Mouse (Mus musculus) liver, embryonic 11.5 days (tissue): ENCODE measurements around the gene Tbl3. TPM values are rescaled to one million over a fixed set of nuclear protein-coding genes. Genes with fewer than 3 reads are reported as not detected.

ENCODE experiments used
- ATAC-seq: fragments of 200-750 bp; cut with Nextera tagmentation; replicated peaks from 2 replicates; pipeline ENCODE4 v1.8.0; 2017; ENCODE audit warnings: moderate number of reproducible peaks, mild to moderate bottlenecking, moderate TSS enrichment, moderate library complexity; ENCODE audit not compliant: low FRiP score
- DNase-seq: peaks from one replicate; pipeline ENCODE4 v3.0.0-alpha.2; 2017; ENCODE audit warnings: low spot score
- H3K27ac ChIP-seq: fragments of 300-500 bp; sonication (generic); 2 replicates; pipeline ENCODE4 v1.5.1; 2014; ENCODE audit warnings: mild to moderate bottlenecking, low read depth, low read length, control low read depth
- H3K27me3 ChIP-seq: fragments of 300-500 bp; sonication (generic); replicated peaks from 2 replicates; pipeline ENCODE4 v1.6.1; 2014; ENCODE audit warnings: low read length, mixed read lengths; ENCODE audit not compliant: control insufficient read depth, insufficient read depth
- H3K36me3 ChIP-seq: fragments of 300-500 bp; sonication (generic); 2 replicates; pipeline ENCODE4 v1.6.1; 2014; ENCODE audit warnings: mild to moderate bottlenecking, low read length, moderate library complexity, mixed read lengths; ENCODE audit not compliant: control insufficient read depth, insufficient read depth
- H3K4me1 ChIP-seq: fragments of 300-500 bp; sonication (generic); replicated peaks from 2 replicates; pipeline ENCODE4 v1.6.1; 2014; ENCODE audit warnings: low read length, mixed read lengths; ENCODE audit not compliant: control insufficient read depth, insufficient read depth
- H3K4me2 ChIP-seq: fragments of 300-500 bp; sonication (generic); 2 replicates; pipeline ENCODE4 v1.6.1; 2014; ENCODE audit warnings: mild to moderate bottlenecking, control low read depth, moderate library complexity
- H3K4me3 ChIP-seq: fragments of 300-500 bp; sonication (generic); 2 replicates; pipeline ENCODE4 v1.5.1; 2014; ENCODE audit warnings: low read depth, low read length, control low read depth
- H3K9ac ChIP-seq: fragments of 300-500 bp; sonication (generic); 2 replicates; pipeline ENCODE4 v1.6.1; 2014; ENCODE audit warnings: low read depth, low read length, control low read depth
- H3K9me3 ChIP-seq: fragments of 300-500 bp; sonication (generic); 2 replicates; pipeline ENCODE4 v1.6.1; 2016; ENCODE audit warnings: low read length, inconsistent platforms, mixed read lengths; ENCODE audit not compliant: control insufficient read depth
- WGBS: fragments of 180-500 bp; shearing (Covaris S2); extraction: QIAGEN DNeasy Blood & Tissue Kit; methylation state at CpG from one replicate; pipeline ENCODE4 v1.1.7; 2014; 5-methylcytosine and 5-hydroxymethylcytosine counted together
- polyA plus RNA-seq: library from polyadenylated mRNA; unstranded; fragments of >200 nt; fragmentation: Nextera tagmentation; extraction: Ambion mirVana; gene quantifications from 2 replicates; pipeline ENCODE4 v1.2.1, GENCODE M21; 2014

Gene Tbl3
- polyA plus RNA-seq, 1 experiment from 2014 or later = 102 TPM

- no peaks in the 10 kb centered on the region for H3K9me3 ChIP-seq
- H3K27me3 ChIP-seq = no peaks in the 10 kb centered on the region
- H3K4me2 ChIP-seq = no peak overlapping the region
- no peak overlapping the region for H3K4me3 ChIP-seq
- no peak overlapping the region for H3K9ac ChIP-seq
- no peak overlapping the region for H3K27ac ChIP-seq
- peaks cover 3% of the 10 kb centered on the region; the same call in 1 of the 2 replicates for H3K4me1 ChIP-seq
- WGBS = 77% methylated on average over 14 of the region's 14 CpGs
- no peak for DNase-seq
- no peak for ATAC-seq
- no peaks in the 10 kb centered on the region for H3K36me3 ChIP-seq
These were observed 23.3 kb upstream of the Tbl3 start for GRCm38 (mm10) chr17:24730787-24731186.

GRCm38 (mm10) chr17:24729067-24729466 is 21.6 kb upstream of the Tbl3 start:
- no peak for ATAC-seq
- Histone ChIP-seq H3K4me2 (no peak overlapping the region), H3K36me3 (no peaks in the 10 kb centered on the region), H3K9ac (no peak overlapping the region), H3K4me3 (no peak overlapping the region), H3K27me3 (no peaks in the 10 kb centered on the region), H3K27ac (no peak overlapping the region), H3K4me1 (no peaks in the 10 kb centered on the region), H3K9me3 (no peaks in the 10 kb centered on the region)
- WGBS = 81% methylated on average over 6 of the region's 6 CpGs
- no peak for DNase-seq

- H3K27me3 ChIP-seq = no peaks in the 10 kb centered on the region
- WGBS = 70% methylated on average over 17 of the region's 17 CpGs
- no peak for DNase-seq
- H3K9me3 ChIP-seq = no peaks in the 10 kb centered on the region
- no peak overlapping the region for H3K27ac ChIP-seq
- H3K9ac ChIP-seq = no peak overlapping the region
- no peaks in the 10 kb centered on the region; the same call in 1 of the 2 replicates for H3K4me1 ChIP-seq
- no peak for ATAC-seq
- H3K4me3 ChIP-seq = no peak overlapping the region
- no peak overlapping the region for H3K4me2 ChIP-seq
- no peaks in the 10 kb centered on the region for H3K36me3 ChIP-seq
These were observed 20.7 kb upstream of the Tbl3 start for GRCm38 (mm10) chr17:24728184-24728583.

- no peaks in the 10 kb centered on the region for H3K9me3 ChIP-seq
- no peaks in the 10 kb centered on the region for H3K27me3 ChIP-seq
- H3K36me3 ChIP-seq = no peaks in the 10 kb centered on the region
- 70% methylated on average over 2 of the region's 2 CpGs for WGBS
- ATAC-seq = no peak
- no peak within 1 kb of the TSS for H3K4me3 ChIP-seq
- peaks cover 2% of the 10 kb centered on the region; the same call in 1 of the 2 replicates for H3K4me1 ChIP-seq
- no peak for DNase-seq
- H3K27ac ChIP-seq = no peak within 1 kb of the TSS
- H3K9ac ChIP-seq = no peak within 1 kb of the TSS
- no peak within 1 kb of the TSS for H3K4me2 ChIP-seq
These were observed 20.2 kb upstream of the Tbl3 start, which contains the start of gene Rpl3l for GRCm38 (mm10) chr17:24727618-24728017. Gene Rpl3l, plus strand, starts transcription at chr17:24727820.

- no peak overlapping the region for H3K9ac ChIP-seq
- H3K27me3 ChIP-seq = no peaks in the 10 kb centered on the region
- 65% methylated on average over 3 of the region's 3 CpGs for WGBS
- DNase-seq (no peak), ATAC-seq (no peak)
- no peaks in the 10 kb centered on the region for H3K9me3 ChIP-seq
- H3K27ac ChIP-seq = no peak overlapping the region
- H3K4me1 ChIP-seq = peaks cover 10% of the 10 kb centered on the region
- H3K36me3 ChIP-seq = peaks cover 12% of the 10 kb centered on the region
- H3K4me3 ChIP-seq = no peak overlapping the region
- no peak overlapping the region for H3K4me2 ChIP-seq
These were observed 18.4 kb upstream of the Tbl3 start for GRCm38 (mm10) chr17:24725637-24726390.

- Histone ChIP-seq H3K4me1 (peaks cover 10% of the 10 kb centered on the region), H3K9ac (peak within 1 kb of the TSS; percentile 76), H3K9me3 (no peaks in the 10 kb centered on the region), H3K27ac (peak within 1 kb of the TSS; percentile 69), H3K27me3 (no peaks in the 10 kb centered on the region), H3K36me3 (peaks cover 12% of the 10 kb centered on the region), H3K4me3 (peak within 1 kb of the TSS; percentile 81), H3K4me2 (peak within 1 kb of the TSS; percentile 80)
- DNase-seq (peak; percentile 96), ATAC-seq (peak; percentile 64)
- under 1% methylated on average over 30 of the region's 30 CpGs for WGBS
These were observed 16.7 kb upstream of the Tbl3 start, which contains the start of gene Ndufb10 for GRCm38 (mm10) chr17:24724184-24724583. Gene Ndufb10, minus strand, starts transcription at chr17:24724478.

- H3K4me3 ChIP-seq = peak overlapping the region; percentile 81
- H3K27me3 ChIP-seq = no peaks in the 10 kb centered on the region
- no peaks in the 10 kb centered on the region for H3K9me3 ChIP-seq
- 0% methylated on average over 15 of the region's 15 CpGs for WGBS
- H3K4me1 ChIP-seq = peaks cover 12% of the 10 kb centered on the region
- H3K4me2 ChIP-seq = peak overlapping the region; percentile 80
- peak; percentile 45 for ATAC-seq
- peak overlapping the region; percentile 69 for H3K27ac ChIP-seq
- H3K36me3 ChIP-seq = peaks cover 12% of the 10 kb centered on the region
- DNase-seq = no peak
- H3K9ac ChIP-seq = peak overlapping the region; percentile 76
These were observed 16.4 kb upstream of the Tbl3 start for GRCm38 (mm10) chr17:24723881-24724180.

GRCm38 (mm10) chr17:24723122-24723880 is 15.8 kb upstream of the Tbl3 start:
- Histone ChIP-seq H3K36me3 (peaks cover 12% of the 10 kb centered on the region), H3K4me3 (peak overlapping the region; percentile 81), H3K4me1 (peaks cover 17% of the 10 kb centered on the region), H3K27me3 (no peaks in the 10 kb centered on the region), H3K4me2 (peak overlapping the region; percentile 80), H3K9me3 (no peaks in the 10 kb centered on the region), H3K9ac (peak overlapping the region; percentile 76), H3K27ac (peak overlapping the region; percentile 69)
- DNase-seq = peak; percentile 65
- 2% methylated on average over 12 of the region's 12 CpGs for WGBS
- ATAC-seq = no peak
